Mouse (Mus musculus) cerebellum, adult 11-12 months (tissue): ENCODE data around the gene Crls1.

Source experiments
- DNase-seq: peaks from one replicate; pipeline ENCODE4 v3.0.0; 2022

The Crls1 gene

GRCm38 (mm10) chr2:132846407-132847358 is at the start of gene Crls1:
TSS of gene Crls1 (plus strand) at chr2:132846666.
- DNase-seq, result peak; percentile 95

GRCm38 (mm10) chr2:132802976-132803375 is 43.5 kb upstream of the Crls1 start:
- no peak for DNase-seq

- peak; percentile 93 for DNase-seq
These were observed 30.7 kb upstream of the Crls1 start, which contains the start of the genes Trmt6 and Mcm8 for GRCm38 (mm10) chr2:132815608-132816314. TSS of gene Trmt6 (minus strand) at chr2:132816055. TSS of gene Mcm8 (plus strand) at chr2:132816141.

GRCm38 (mm10) chr2:132841071-132841470 is 5.4 kb upstream of the Crls1 start:
- DNase-seq, result no peak

- peak; percentile 14 for DNase-seq
These were observed 1.1 kb downstream of the Crls1 start for GRCm38 (mm10) chr2:132847581-132847980.

GRCm38 (mm10) chr2:132848361-132848760 is 1.9 kb downstream of the Crls1 start:
- DNase-seq, result no peak

- no peak for DNase-seq
These were observed 2.7 kb downstream of the Crls1 start for GRCm38 (mm10) chr2:132849141-132849540.

- DNase-seq, result no peak
These were observed 6.6 kb downstream of the Crls1 start for GRCm38 (mm10) chr2:132853051-132853450.

GRCm38 (mm10) chr2:132856333-132856732 is 9.9 kb downstream of the Crls1 start:
- DNase-seq, result no peak

GRCm38 (mm10) chr2:132860435-132860834 is 14.0 kb downstream of the Crls1 start:
- DNase-seq, result no peak

GRCm38 (mm10) chr2:132861456-132861855 is 15.0 kb downstream of the Crls1 start:
- DNase-seq, result no peak

- no peak for DNase-seq
These were observed 16.9 kb downstream of the Crls1 start for GRCm38 (mm10) chr2:132863325-132863724.

GRCm38 (mm10) chr2:132867521-132867920 is 21.1 kb downstream of the Crls1 start:
- no peak for DNase-seq

GRCm38 (mm10) chr2:132869682-132870081 is 23.2 kb downstream of the Crls1 start:
- no peak for DNase-seq

GRCm38 (mm10) chr2:132870286-132870685 is 23.8 kb downstream of the Crls1 start:
- no peak for DNase-seq

- DNase-seq, result no peak
These were observed 25.2 kb downstream of the Crls1 start for GRCm38 (mm10) chr2:132871663-132872062.

GRCm38 (mm10) chr2:132873657-132874326 is 27.3 kb downstream of the Crls1 start:
- no peak for DNase-seq

- no peak for DNase-seq
These were observed 30.5 kb downstream of the Crls1 start for GRCm38 (mm10) chr2:132876991-132877390.

GRCm38 (mm10) chr2:132879261-132880044 is 33.0 kb downstream of the Crls1 start:
- no peak for DNase-seq

GRCm38 (mm10) chr2:132880844-132881645 is 34.6 kb downstream of the Crls1 start, which contains the start of gene Lrrn4:
TSS of gene Lrrn4 (minus strand) at chr2:132880891.
- DNase-seq, result no peak

GRCm38 (mm10) chr2:132884303-132884967 is 38.0 kb downstream of the Crls1 start:
- no peak for DNase-seq
